ENCODE assay signal across 34 mouse cellular contexts in the genomic region with DNA sequence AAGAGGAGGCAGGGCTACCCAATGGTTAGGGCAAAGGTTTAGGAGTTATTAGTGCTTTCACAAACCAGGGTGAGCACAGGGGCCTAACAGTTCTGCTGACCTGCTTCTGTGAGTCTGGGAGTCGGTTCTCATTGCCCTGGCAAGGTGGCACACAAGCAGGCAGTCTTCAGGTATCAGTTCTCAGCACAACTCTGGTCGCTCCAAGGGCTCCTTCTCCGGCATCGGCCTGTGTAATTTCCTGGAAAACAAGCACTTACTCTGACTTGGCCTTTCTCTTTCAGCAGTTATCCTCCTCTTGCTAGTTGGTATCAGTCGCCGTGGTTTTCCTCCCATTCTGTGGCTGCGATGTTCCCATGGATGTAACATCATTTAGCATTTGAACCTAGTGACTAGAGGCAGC. TPM values are rescaled to one million over a fixed set of nuclear protein-coding genes. Genes with fewer than 3 reads are reported as not detected.
"Had no signal": no experiment of that assay in that cellular context is flagged by ENCODE, and none has a peak within 500 bp of the region (broad histone marks: within the 10 kb centered on the region; RNA-seq: fewer than 3 reads in every experiment).

No protein-coding gene starts in this region.

- H3K4me3 ChIP-seq: heart, embryonic 12.5 days; heart, embryonic 13.5 days; heart, embryonic 15.5 days; hindbrain, embryonic 10.5 days; hindbrain, embryonic 12.5 days; hindbrain, embryonic 13.5 days; hindbrain, embryonic 15.5 days; intestine, embryonic 15.5 days; kidney, embryonic 15.5 days; layer of hippocampus, adult 2 months; left cerebral cortex, adult 2 months had no signal

- H3K9me3 ChIP-seq: heart, embryonic 15.5 days; hindbrain, embryonic 15.5 days; intestine, embryonic 15.5 days; kidney, embryonic 15.5 days had no signal

- H3K4me2 ChIP-seq: heart, embryonic 12.5 days; heart, embryonic 13.5 days; heart, embryonic 15.5 days; hindbrain, embryonic 12.5 days; hindbrain, embryonic 13.5 days; hindbrain, embryonic 14.5 days; hindbrain, embryonic 15.5 days; intestine, embryonic 15.5 days; kidney, embryonic 15.5 days had no signal

- H3K27ac ChIP-seq: heart, embryonic 13.5 days; heart, embryonic 15.5 days; hindbrain, embryonic 10.5 days; hindbrain, embryonic 12.5 days; hindbrain, embryonic 13.5 days; hindbrain, embryonic 14.5 days; hindbrain, embryonic 15.5 days; hindbrain, postnatal 0 days; intestine, embryonic 15.5 days; kidney, embryonic 15.5 days; kidney, postnatal 0 days; layer of hippocampus, adult 2 months; left cerebral cortex, adult 2 months had no signal

- ATAC-seq: hindbrain, embryonic 16.5 days; hindbrain, postnatal 0 days; inflammation-experienced regulatory T-cells, adult 6 months; intestine, embryonic 15.5 days; intestine, embryonic 16.5 days; intestine, postnatal 0 days had no signal

- H3K4me1 ChIP-seq: heart, embryonic 12.5 days; heart, embryonic 13.5 days; heart, embryonic 15.5 days; hindbrain, embryonic 10.5 days; hindbrain, embryonic 12.5 days; hindbrain, embryonic 13.5 days; hindbrain, embryonic 15.5 days; intestine, embryonic 15.5 days; kidney, embryonic 15.5 days had no signal

- DNase-seq: heart, postnatal 10 days; heart, postnatal 14 days; heart, postnatal 36 days; heart, postnatal 4 days; kidney, adult 11 months; kidney, adult 18-20 months; kidney, adult 2 months; kidney, adult 8-10 months; kidney, adult 9 months; kidney, postnatal 10 days; kidney, postnatal 14 days; kidney, postnatal 25 days; kidney, postnatal 36 days; kidney, postnatal 4 days; layer of hippocampus, adult 9-11 months; layer of hippocampus, postnatal 36 days had no signal

- H3K9ac ChIP-seq: heart, embryonic 12.5 days; heart, embryonic 13.5 days; heart, embryonic 15.5 days; hindbrain, embryonic 12.5 days; hindbrain, embryonic 13.5 days; hindbrain, embryonic 14.5 days; hindbrain, embryonic 15.5 days; intestine, embryonic 15.5 days; kidney, embryonic 15.5 days had no signal

- H3K27me3 ChIP-seq: heart, embryonic 12.5 days; heart, embryonic 13.5 days; heart, embryonic 15.5 days; hindbrain, embryonic 12.5 days; hindbrain, embryonic 13.5 days; hindbrain, embryonic 15.5 days; intestine, embryonic 15.5 days; kidney, embryonic 15.5 days had no signal

- H3K36me3 ChIP-seq: heart, embryonic 12.5 days; heart, embryonic 13.5 days; heart, embryonic 15.5 days; hindbrain, embryonic 10.5 days; hindbrain, embryonic 12.5 days; hindbrain, embryonic 13.5 days; hindbrain, embryonic 15.5 days; intestine, embryonic 15.5 days; kidney, embryonic 15.5 days had no signal

RNA-seq across cellular contexts. Expression of gene Rgs6, which starts 38.0 kb away (rescaled TPM):
- polyA plus RNA-seq: inflammation-experienced regulatory T-cells, adult 6 months had no signal
